Mouse (Mus musculus) embryonic facial prominence, embryonic 14.5 days (tissue): ENCODE measurements at regions not wholly inside any gene's neighbourhood (a gene's known extent, or its start where the extent isn't known, plus 50 kb on each side); places are given as distances from the start of the nearest gene placed in this dataset.

Experiments used
- ATAC-seq: fragments of 200-750 bp; cut with Nextera tagmentation; 2 replicates; pipeline ENCODE4 v1.8.0; 2017; ENCODE audit warnings: low read depth, moderate number of reproducible peaks, moderate TSS enrichment
- DNase-seq: peaks from one replicate; pipeline ENCODE4 v3.0.0-alpha.2; 2015; ENCODE audit warnings: low spot score
- H3K27ac ChIP-seq: fragments of 300-500 bp; sonication (generic); replicated peaks from 2 replicates; pipeline ENCODE4 v1.5.1; 2014; ENCODE audit warnings: low read depth, mild to moderate bottlenecking, low read length, moderate library complexity
- H3K27me3 ChIP-seq: fragments of 300-500 bp; sonication (generic); replicated peaks from 2 replicates; pipeline ENCODE4 v1.6.1; 2014; ENCODE audit warnings: low read length; ENCODE audit not compliant: control insufficient read depth, insufficient read depth
- H3K36me3 ChIP-seq: fragments of 300-500 bp; sonication (generic); 2 replicates; pipeline ENCODE4 v1.6.1; 2014; ENCODE audit warnings: low read length, mixed read lengths; ENCODE audit not compliant: control insufficient read depth, insufficient read depth
- H3K4me1 ChIP-seq: fragments of 300-500 bp; sonication (generic); 2 replicates; pipeline ENCODE4 v1.6.1; 2014; ENCODE audit warnings: antibody characterized with exemption, low read length; ENCODE audit not compliant: control insufficient read depth, insufficient read depth
- H3K4me2 ChIP-seq: fragments of 300-500 bp; sonication (generic); 2 replicates; pipeline ENCODE4 v1.6.1; 2014; ENCODE audit warnings: low read depth, mild to moderate bottlenecking, low read length, moderate library complexity, mixed read lengths
- H3K4me3 ChIP-seq: fragments of 300-500 bp; sonication (generic); 2 replicates; pipeline ENCODE4 v1.5.1; 2014; ENCODE audit warnings: low read depth, mild to moderate bottlenecking, low read length
- H3K9ac ChIP-seq: fragments of 300-500 bp; sonication (generic); 2 replicates; pipeline ENCODE4 v1.6.1; 2014; ENCODE audit warnings: low read depth, mild to moderate bottlenecking, low read length, moderate library complexity, mixed read lengths
- H3K9me3 ChIP-seq: fragments of 300-500 bp; sonication (generic); 2 replicates; pipeline ENCODE4 v1.6.1; 2016; ENCODE audit warnings: low read length; ENCODE audit not compliant: control insufficient read depth
- WGBS: fragments of 180-500 bp; shearing (Covaris S2); extraction: QIAGEN DNeasy Blood & Tissue Kit; methylation state at CpG from one replicate; pipeline ENCODE4 v1.1.7; 2014; 5-methylcytosine and 5-hydroxymethylcytosine counted together

GRCm38 (mm10) chrX:105346420-105346819 lies 153.2 kb upstream of the Cypt2 start:
- no peaks in the 10 kb centered on the region for H3K36me3 ChIP-seq
- 41% methylated on average over 3 of the region's 3 CpGs for WGBS
- no peak overlapping the region for H3K27ac ChIP-seq
- H3K4me2 ChIP-seq = no peak overlapping the region
- no peaks in the 10 kb centered on the region for H3K9me3 ChIP-seq
- DNase-seq (peak; percentile 48), ATAC-seq (no peak)
- no peaks in the 10 kb centered on the region for H3K4me1 ChIP-seq
- peaks cover 29% of the 10 kb centered on the region for H3K27me3 ChIP-seq
- H3K9ac ChIP-seq = no peak overlapping the region
- H3K4me3 ChIP-seq = no peak overlapping the region

- DNase-seq (peak; percentile 9), ATAC-seq (peak; percentile 72; the same call in 1 of the 2 replicates)
- Histone ChIP-seq H3K9me3 (no peaks in the 10 kb centered on the region), H3K4me1 (0 out of 2 replicates have a peak, but pooled peaks cover 7% of the 10 kb centered on the region), H3K9ac (no peak overlapping the region), H3K27me3 (peaks cover 19% of the 10 kb centered on the region), H3K4me2 (no peak overlapping the region), H3K4me3 (no peak overlapping the region), H3K27ac (no peak overlapping the region), H3K36me3 (no peaks in the 10 kb centered on the region)
- 30% methylated on average over 2 of the region's 2 CpGs for WGBS
These were observed 133.3 kb upstream of the Cypt2 start for GRCm38 (mm10) chrX:105366284-105366683.

GRCm38 (mm10) chrX:105367979-105368378 lies 131.6 kb upstream of the Cypt2 start:
- Histone ChIP-seq H3K36me3 (no peaks in the 10 kb centered on the region), H3K27ac (no peak overlapping the region), H3K4me2 (no peak overlapping the region), H3K4me3 (no peak overlapping the region), H3K27me3 (peaks cover 19% of the 10 kb centered on the region), H3K4me1 (0 out of 2 replicates have a peak, but pooled peaks cover 7% of the 10 kb centered on the region), H3K9ac (no peak overlapping the region), H3K9me3 (no peaks in the 10 kb centered on the region)
- WGBS = 47% methylated on average over 2 of the region's 2 CpGs
- DNase-seq (peak; percentile 79), ATAC-seq (peak; percentile 63; the same call in 1 of the 2 replicates)

- Histone ChIP-seq H3K4me1 (no peaks in the 10 kb centered on the region), H3K36me3 (no peaks in the 10 kb centered on the region), H3K27me3 (peaks cover 24% of the 10 kb centered on the region; the same call in 1 of the 2 replicates), H3K27ac (no peak overlapping the region), H3K4me3 (no peak overlapping the region), H3K9me3 (no peaks in the 10 kb centered on the region), H3K4me2 (no peak overlapping the region), H3K9ac (no peak overlapping the region)
- ATAC-seq (no peak), DNase-seq (no peak)
- 42% methylated on average over 1 of the region's 1 CpGs for WGBS
These were observed 109.1 kb upstream of the Cypt2 start for GRCm38 (mm10) chrX:105390506-105390905.

- H3K9me3 ChIP-seq = no peaks in the 10 kb centered on the region
- DNase-seq (no peak), ATAC-seq (no peak)
- no peak overlapping the region for H3K4me2 ChIP-seq
- H3K27ac ChIP-seq = no peak overlapping the region
- no peak overlapping the region for H3K9ac ChIP-seq
- H3K4me1 ChIP-seq = no peaks in the 10 kb centered on the region
- no peak overlapping the region for H3K4me3 ChIP-seq
- H3K36me3 ChIP-seq = no peaks in the 10 kb centered on the region
- H3K27me3 ChIP-seq = peaks cover 24% of the 10 kb centered on the region; the same call in 1 of the 2 replicates
These were observed 108.5 kb upstream of the Cypt2 start for GRCm38 (mm10) chrX:105391029-105391428.

- WGBS = 30% methylated on average over 8 of the region's 8 CpGs
- Histone ChIP-seq H3K9me3 (no peaks in the 10 kb centered on the region), H3K27me3 (peaks cover 24% of the 10 kb centered on the region; the same call in 1 of the 2 replicates), H3K4me3 (no peak overlapping the region), H3K27ac (no peak overlapping the region; the same call in 1 of the 2 replicates), H3K4me1 (no peaks in the 10 kb centered on the region), H3K36me3 (no peaks in the 10 kb centered on the region), H3K9ac (no peak overlapping the region), H3K4me2 (no peak overlapping the region)
- DNase-seq (peak; percentile 63), ATAC-seq (peak; percentile 90)
These were observed 107.7 kb upstream of the Cypt2 start for GRCm38 (mm10) chrX:105391680-105392462.

GRCm38 (mm10) chrX:105393259-105393658 lies 106.3 kb upstream of the Cypt2 start:
- ATAC-seq (no peak), DNase-seq (no peak)
- Histone ChIP-seq H3K27ac (no peak overlapping the region), H3K4me1 (no peaks in the 10 kb centered on the region), H3K9ac (no peak overlapping the region), H3K27me3 (peaks cover 24% of the 10 kb centered on the region; the same call in 1 of the 2 replicates), H3K4me2 (no peak overlapping the region), H3K9me3 (no peaks in the 10 kb centered on the region), H3K4me3 (no peak overlapping the region), H3K36me3 (no peaks in the 10 kb centered on the region)
- 59% methylated on average over 11 of the region's 11 CpGs for WGBS

GRCm38 (mm10) chrX:105413351-105413750 lies 86.2 kb upstream of the Cypt2 start:
- ATAC-seq = no peak
- 36% methylated on average over 5 of the region's 5 CpGs for WGBS

GRCm38 (mm10) chrX:105420976-105421375 lies 78.6 kb upstream of the Cypt2 start:
- ATAC-seq (no peak), DNase-seq (peak; percentile 69)
- Histone ChIP-seq H3K4me2 (no peak overlapping the region), H3K36me3 (no peaks in the 10 kb centered on the region), H3K9me3 (no peaks in the 10 kb centered on the region), H3K4me1 (no peaks in the 10 kb centered on the region), H3K27ac (no peak overlapping the region), H3K4me3 (no peak overlapping the region), H3K27me3 (peaks cover 2% of the 10 kb centered on the region; the same call in 1 of the 2 replicates), H3K9ac (no peak overlapping the region)
- 42% methylated on average over 2 of the region's 3 CpGs for WGBS

More at GRCm38 (mm10) chrX:105413351-105413750, 86.2 kb upstream of the Cypt2 start:
- Histone ChIP-seq H3K4me1 (no peaks in the 10 kb centered on the region), H3K9me3 (no peaks in the 10 kb centered on the region), H3K36me3 (no peaks in the 10 kb centered on the region), H3K4me2 (no peak overlapping the region), H3K27me3 (peaks cover 9% of the 10 kb centered on the region; the same call in 1 of the 2 replicates), H3K4me3 (no peak overlapping the region), H3K9ac (no peak overlapping the region), H3K27ac (no peak overlapping the region)
- DNase-seq = peak; percentile 38
